Mouse (Mus musculus) E14TG2a.4 (cell line): ENCODE measurements around the gene Sod2.
"Not testable (repeated sequence)": the region's sequence is repeated elsewhere in the genome, so short reads cannot be mapped to it uniquely, and the experiment has no call there.

ENCODE experiments used
- H3K27me3 ChIP-seq: 2 replicates; pipeline ENCODE4 v1.6.1; 2014; ENCODE audit warnings: low read length, control low read depth; ENCODE audit not compliant: insufficient read depth
- H3K36me3 ChIP-seq: 2 replicates; pipeline ENCODE4 v1.6.1; 2014; ENCODE audit warnings: low read length, control low read depth; ENCODE audit not compliant: insufficient read depth
- H3K4me1 ChIP-seq: replicated peaks from 2 replicates; pipeline ENCODE4 v1.6.1; 2014; ENCODE audit warnings: low read depth, low read length, control low read depth
- H3K4me3 ChIP-seq: replicated peaks from 2 replicates; pipeline ENCODE4 v1.5.1; 2014; ENCODE audit warnings: mild to moderate bottlenecking, low read length
- H3K9me3 ChIP-seq: 2 replicates; pipeline ENCODE4 v1.6.1; 2014; ENCODE audit warnings: low read length, control low read depth
- CTCF ChIP-seq: conservative IDR thresholded peaks from 2 replicates; pipeline ENCODE4 v1.5.1; 2014; ENCODE audit warnings: low read length
- NANOG ChIP-seq: IDR thresholded peaks from 2 replicates; pipeline ENCODE4 v1.6.1; 2014; ENCODE audit warnings: borderline replicate concordance, low read length, mixed read lengths
- POU5F1 ChIP-seq: IDR thresholded peaks from 2 replicates; pipeline ENCODE4 v1.6.1; 2014; ENCODE audit warnings: low read length, borderline replicate concordance

The Sod2 gene

GRCm38 (mm10) chr17:13006546-13006945 lies at the start of gene Sod2:
Gene Sod2 (plus strand): TSS chr17:13006846.
- peaks cover 73% of the 10 kb centered on the region for H3K4me1 ChIP-seq
- H3K27me3 ChIP-seq, H3K9me3 ChIP-seq: not testable (repeated sequence)
- peaks cover 18% of the 10 kb centered on the region for H3K36me3 ChIP-seq
- peak within 1 kb of the TSS; percentile 98 for H3K4me3 ChIP-seq

GRCm38 (mm10) chr17:12959377-12959776 lies 47.3 kb upstream of the Sod2 start:
- Histone ChIP-seq H3K36me3 (peaks cover 35% of the 10 kb centered on the region), H3K4me1 (peaks cover 24% of the 10 kb centered on the region)
- H3K9me3 ChIP-seq, H3K4me3 ChIP-seq, H3K27me3 ChIP-seq: not testable (repeated sequence)

- TF ChIP-seq POU5F1 (no peak), CTCF (no peak), NANOG (no peak)
- Histone ChIP-seq H3K4me1 (peaks cover 24% of the 10 kb centered on the region), H3K36me3 (peaks cover 36% of the 10 kb centered on the region), H3K4me3 (peak within 1 kb of the TSS; percentile 92), H3K9me3 (no peaks in the 10 kb centered on the region), H3K27me3 (no peaks in the 10 kb centered on the region)
These were observed 46.2 kb upstream of the Sod2 start, which contains the start of gene Acat2 for GRCm38 (mm10) chr17:12960331-12960873. Gene Acat2 (minus strand): TSS chr17:12960747.

- Histone ChIP-seq H3K9me3 (no peaks in the 10 kb centered on the region), H3K27me3 (no peaks in the 10 kb centered on the region), H3K4me1 (peaks cover 26% of the 10 kb centered on the region), H3K4me3 (no peak overlapping the region), H3K36me3 (peaks cover 43% of the 10 kb centered on the region)
- TF ChIP-seq NANOG (no peak), CTCF (no peak), POU5F1 (no peak)
These were observed 43.2 kb upstream of the Sod2 start for GRCm38 (mm10) chr17:12963476-12963875.

- Histone ChIP-seq H3K27me3 (no peaks in the 10 kb centered on the region), H3K36me3 (peaks cover 72% of the 10 kb centered on the region), H3K4me3 (no peak overlapping the region), H3K9me3 (no peaks in the 10 kb centered on the region), H3K4me1 (peaks cover 7% of the 10 kb centered on the region)
- TF ChIP-seq CTCF (no peak), POU5F1 (no peak), NANOG (no peak)
These were observed 39.5 kb upstream of the Sod2 start for GRCm38 (mm10) chr17:12967173-12967572.

- Histone ChIP-seq H3K27me3 (no peaks in the 10 kb centered on the region), H3K4me3 (no peak overlapping the region), H3K9me3 (no peaks in the 10 kb centered on the region), H3K4me1 (peaks cover 19% of the 10 kb centered on the region), H3K36me3 (peaks cover 87% of the 10 kb centered on the region)
- TF ChIP-seq NANOG, result no peak
- no peak for TF ChIP-seq POU5F1
These were observed 32.8 kb upstream of the Sod2 start for GRCm38 (mm10) chr17:12973851-12974250.

GRCm38 (mm10) chr17:12978546-12978945 lies 28.1 kb upstream of the Sod2 start:
- no peaks in the 10 kb centered on the region for H3K27me3 ChIP-seq
- TF ChIP-seq POU5F1, result no peak
- no peak for TF ChIP-seq NANOG
- TF ChIP-seq CTCF, result no peak
- H3K4me1 ChIP-seq, result peaks cover 41% of the 10 kb centered on the region
- H3K9me3 ChIP-seq, result no peaks in the 10 kb centered on the region
- H3K36me3 ChIP-seq, result peaks cover 87% of the 10 kb centered on the region
- no peak overlapping the region for H3K4me3 ChIP-seq

GRCm38 (mm10) chr17:12983988-12984387 lies 22.7 kb upstream of the Sod2 start:
- H3K27me3 ChIP-seq, result no peaks in the 10 kb centered on the region
- H3K4me3 ChIP-seq, result no peak overlapping the region
- TF ChIP-seq POU5F1 (no peak), CTCF (no peak)
- H3K36me3 ChIP-seq, result peaks cover 90% of the 10 kb centered on the region
- H3K4me1 ChIP-seq, result peaks cover 73% of the 10 kb centered on the region
- H3K9me3 ChIP-seq, result no peaks in the 10 kb centered on the region

GRCm38 (mm10) chr17:12988096-12988495 lies 18.6 kb upstream of the Sod2 start:
- peaks cover 54% of the 10 kb centered on the region for H3K36me3 ChIP-seq
- peaks cover 60% of the 10 kb centered on the region for H3K4me1 ChIP-seq
- H3K27me3 ChIP-seq, H3K9me3 ChIP-seq: not testable (repeated sequence)
- peak overlapping the region; percentile 63 for H3K4me3 ChIP-seq
- TF ChIP-seq CTCF, result peak; percentile 17; the same call in 1 of the 2 replicates
